Mouse (Mus musculus) natural killer cell, adult 2 months (primary cell): ENCODE data around the gene Ccdc63.

Experiments
- DNase-seq, 2 experiments: peaks; one replicate each; pipeline ENCODE4 v3.0.0; 2022; ENCODE audit warnings: low spot score in 2 of 2

The Ccdc63 gene

DNA sequence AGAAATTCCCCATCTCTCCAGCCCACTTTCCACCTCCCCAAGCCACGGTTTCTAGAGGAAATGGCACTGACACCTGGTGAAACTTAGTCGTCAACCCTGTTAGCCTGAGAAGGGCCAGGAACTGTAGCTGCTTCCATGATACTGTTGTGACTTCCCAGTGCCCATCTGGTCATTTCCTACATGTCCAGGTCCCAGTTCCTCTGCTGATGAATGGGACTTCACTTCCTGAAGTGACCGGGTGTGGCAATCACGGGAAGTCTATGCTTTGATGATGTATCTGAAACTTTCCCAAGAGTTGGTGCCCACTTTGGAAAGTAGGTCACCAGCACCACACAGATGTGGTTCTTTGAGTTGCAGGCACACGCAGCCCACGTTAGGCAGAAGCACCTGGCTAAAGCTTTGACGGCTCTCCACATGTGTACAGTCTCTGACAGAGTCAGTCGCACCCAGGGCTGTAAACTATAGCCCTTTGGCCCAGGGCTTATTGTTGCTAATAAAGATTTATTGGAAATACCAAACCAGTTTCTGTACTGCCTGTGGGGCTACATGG, 15.3 kb downstream of the Ccdc63 start:
- no peak for DNase-seq

DNA sequence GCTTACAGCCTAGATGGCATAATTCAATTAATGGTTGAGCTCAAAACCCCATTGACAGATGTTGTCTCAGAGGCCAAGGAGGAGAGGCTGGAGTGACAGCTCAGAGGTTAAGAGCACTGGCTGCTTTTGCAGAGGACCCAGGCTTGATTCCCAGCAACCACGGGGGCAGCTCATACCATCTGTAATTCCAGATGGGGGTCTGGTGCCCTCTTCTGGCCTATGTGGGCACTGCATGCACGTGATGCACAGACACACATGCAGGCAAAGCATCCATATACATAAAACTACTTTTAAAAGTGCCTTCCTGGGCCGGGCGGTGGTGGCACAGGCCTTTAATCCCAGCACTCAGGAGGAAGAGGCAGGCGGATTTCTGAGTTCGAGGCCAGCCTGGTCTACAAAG, 24.4 kb downstream of the Ccdc63 start:
- peak in 1 of 2 experiments; percentile 39 for DNase-seq

DNA sequence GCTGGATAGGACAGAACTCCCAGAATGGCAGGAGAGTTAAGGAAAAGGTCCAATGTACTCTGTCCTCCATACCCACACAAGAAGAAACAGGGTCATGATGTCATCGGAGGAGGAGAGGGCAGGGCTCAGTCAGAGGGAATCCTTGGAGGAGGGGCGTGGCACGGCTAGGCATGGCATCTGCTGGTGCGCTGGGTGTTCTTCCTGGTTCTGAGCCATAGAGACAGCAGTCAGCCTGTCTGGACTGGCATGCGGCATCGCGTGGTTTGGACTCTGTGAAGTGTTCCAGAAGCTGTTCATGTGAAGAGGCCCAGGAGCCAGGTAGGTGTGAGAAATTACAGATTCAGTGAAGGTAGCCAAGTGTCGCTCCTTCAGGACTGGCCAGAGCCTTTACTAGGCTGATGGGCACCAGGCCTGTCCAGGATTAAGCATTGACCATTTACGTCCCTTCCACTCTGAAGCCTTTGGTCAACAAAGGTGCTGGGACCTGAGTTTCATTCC, 25.3 kb downstream of the Ccdc63 start:
- no peak for DNase-seq

DNA sequence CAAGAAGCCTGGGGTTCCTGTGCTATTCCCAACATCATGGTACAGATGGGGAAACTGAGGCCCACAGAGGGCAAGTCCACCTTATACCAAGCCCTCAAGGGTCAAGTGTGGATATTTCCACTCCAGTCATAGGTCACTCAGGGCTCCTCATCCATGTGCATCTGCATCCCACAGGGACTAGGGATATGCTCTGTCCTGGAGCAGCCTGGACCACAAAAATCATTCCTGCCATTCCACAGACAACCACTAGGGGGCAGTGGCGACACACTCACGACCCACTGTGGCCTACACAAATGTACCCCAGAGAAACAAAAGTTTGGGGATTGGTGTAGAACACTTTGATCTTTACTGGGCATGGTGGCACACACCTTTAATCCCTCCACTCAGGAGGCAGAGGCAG, 26.4 kb downstream of the Ccdc63 start:
- DNase-seq = peak; percentile 53 to 71

DNA sequence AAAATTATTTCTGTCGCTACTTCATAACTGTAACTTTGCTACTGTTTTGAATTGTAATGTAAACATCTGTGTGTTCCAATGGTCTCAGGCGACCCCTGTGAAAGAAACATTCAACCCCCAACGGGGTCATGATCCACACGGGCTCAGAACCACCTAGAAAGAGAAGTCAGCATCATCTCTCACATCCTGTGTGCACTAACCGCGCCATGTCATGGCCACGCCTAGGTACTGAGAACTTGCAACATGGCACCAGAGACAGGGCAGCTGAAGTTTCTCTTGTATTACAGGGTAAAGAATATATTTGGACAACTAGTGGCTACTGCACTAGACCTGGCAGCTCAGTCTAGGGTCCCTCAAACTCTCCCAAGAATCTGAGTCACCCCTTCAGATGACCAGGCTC, 27.2 kb downstream of the Ccdc63 start:
- DNase-seq = no peak

DNA sequence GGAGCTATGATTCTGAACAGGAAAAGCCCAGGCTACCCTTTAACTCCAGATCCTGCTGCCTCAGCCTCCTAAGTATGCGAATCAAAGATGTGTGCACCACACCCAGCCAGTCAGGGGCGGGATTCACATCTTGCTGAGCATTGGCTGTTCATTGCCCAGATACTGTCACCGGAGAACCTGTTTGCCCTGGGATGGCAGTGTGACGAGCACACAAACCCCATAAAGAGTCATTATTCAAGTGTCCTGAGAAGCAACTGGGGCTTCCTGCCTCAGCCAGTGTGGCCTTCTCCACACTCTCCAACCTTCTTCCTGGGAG, 28.7 kb downstream of the Ccdc63 start:
- no peak for DNase-seq

DNA sequence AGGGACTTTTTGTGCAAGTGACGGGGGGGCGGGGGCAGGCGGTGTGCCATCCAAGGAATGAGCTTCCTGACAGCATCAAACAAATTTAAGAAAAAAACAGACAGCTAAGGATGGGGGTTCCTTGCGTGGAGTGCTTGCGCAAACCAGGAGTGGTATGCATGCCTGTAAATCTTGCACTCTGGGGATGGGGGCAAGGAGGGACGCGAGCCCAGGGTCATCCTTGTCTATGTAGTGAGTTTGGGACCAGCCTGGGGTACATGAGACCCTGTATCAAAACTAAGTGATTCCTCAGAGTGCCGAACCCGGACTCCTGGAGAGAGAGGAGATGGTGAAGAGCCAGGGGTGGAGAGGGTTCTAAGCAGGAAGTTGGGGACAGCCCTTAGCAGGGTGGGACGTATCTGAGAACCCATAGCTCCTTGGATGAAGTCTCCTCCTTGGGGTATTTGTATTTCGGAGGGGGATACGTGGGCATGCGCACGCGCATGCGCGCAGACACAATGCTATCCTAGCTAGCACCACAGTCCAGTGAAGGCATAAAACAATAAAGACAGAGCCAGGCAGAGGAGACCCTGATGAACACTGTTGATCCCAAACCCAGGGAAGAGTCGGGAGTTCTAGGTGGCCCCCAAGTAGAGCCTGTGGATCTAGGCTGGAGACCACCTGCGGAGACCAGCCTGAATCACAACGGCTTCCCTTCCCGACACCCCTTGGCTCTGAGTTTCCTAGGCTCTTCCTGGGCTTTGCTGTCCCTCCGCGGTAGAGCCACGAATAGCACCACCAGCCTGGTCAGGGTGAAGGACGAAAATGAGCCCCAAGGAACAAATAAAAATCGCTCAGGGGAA, 29.3 kb downstream of the Ccdc63 start:
- no peak for DNase-seq

DNA sequence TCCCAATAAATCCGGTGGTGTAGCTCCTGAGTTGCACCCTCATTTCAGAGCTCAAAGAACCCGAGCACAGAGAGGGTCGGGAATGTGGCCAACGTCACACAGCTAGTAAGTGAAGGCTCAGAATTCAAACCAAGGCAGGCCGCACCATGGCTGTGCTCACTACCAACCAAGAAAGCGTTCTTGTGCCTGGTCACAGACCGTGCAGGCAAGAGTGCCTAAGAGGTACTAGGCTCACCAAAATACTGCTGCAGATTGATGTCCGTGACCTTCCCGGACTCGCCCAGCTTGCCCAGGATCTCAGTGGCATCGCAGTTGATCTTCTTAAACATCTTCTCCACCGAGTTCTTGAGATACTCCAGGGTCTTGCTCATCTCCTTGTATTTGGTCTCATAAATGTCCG, 30.0 kb downstream of the Ccdc63 start:
- no peak for DNase-seq

DNA sequence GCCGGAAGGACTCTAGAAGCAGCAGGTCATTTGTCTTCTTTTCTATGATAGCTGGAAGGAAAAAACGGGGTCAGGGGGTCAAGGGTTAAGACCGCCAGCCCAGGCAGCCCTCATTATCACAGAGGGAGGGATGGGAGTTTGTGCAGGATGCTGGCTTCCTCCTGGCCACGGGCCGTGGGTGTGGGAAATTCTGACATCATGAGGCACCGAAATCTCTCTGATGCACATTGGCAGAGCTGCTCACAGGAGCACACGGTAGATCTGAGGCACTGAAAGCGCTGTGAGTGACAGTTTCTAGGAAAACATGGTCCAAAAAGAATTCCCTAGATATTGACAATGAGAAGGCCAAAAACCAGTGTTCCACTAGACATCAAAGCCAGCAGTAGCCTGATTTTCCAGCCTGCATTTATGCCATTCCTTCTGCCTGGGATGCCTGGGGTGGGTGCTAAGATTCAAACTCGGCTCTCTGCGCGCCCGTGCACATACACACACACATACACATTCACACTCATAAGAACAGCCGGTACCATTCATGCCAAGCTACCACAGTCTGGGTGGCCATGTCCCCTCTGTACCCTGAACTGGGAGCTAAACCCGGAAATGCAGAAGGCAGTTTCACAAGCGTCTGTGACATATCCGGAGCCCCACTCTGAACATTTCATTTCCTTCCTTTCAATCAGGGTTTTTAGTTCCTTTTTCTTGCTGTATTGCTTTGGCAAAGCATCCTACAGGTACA, 31.1 kb downstream of the Ccdc63 start:
- no peak for DNase-seq

DNA sequence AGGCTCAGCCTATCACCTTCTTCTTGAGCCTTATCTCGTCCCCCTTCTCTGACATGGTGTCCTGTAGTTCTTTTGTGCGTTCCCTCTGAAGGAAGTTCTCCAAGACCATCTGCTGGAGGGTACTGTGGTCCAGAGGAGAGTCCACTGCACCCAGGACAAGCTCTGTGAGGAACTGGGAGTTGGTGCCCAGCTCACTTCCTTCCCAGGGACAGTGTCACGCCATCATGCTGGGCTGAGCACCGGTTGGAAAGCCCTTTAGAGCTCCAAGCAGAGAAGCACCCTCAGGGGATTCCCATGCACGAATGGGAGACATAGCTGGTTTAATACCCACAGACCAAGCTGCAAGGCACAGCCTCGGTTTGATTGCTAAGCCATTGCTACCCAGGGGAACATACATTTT, 32.5 kb downstream of the Ccdc63 start:
- no peak for DNase-seq

DNA sequence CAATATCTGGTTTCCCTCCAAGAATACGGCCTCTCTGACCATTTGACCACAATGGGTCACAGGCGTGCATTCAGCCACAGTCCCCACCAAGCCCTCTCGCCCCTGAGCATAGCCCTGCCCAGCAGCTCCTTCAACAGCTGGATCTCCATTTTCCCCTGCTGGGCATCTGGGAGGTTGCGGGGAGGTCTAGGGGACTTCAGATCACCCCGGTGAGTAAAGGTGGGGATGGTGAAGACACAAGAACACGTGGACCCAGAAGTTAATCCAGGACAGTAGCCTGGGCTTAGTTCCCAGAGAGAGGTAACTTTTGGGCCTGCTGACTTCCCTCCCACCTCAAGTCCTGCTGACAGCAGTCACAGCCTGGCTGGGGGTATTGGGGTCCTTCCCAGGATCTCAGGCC, 34.4 kb downstream of the Ccdc63 start:
- DNase-seq = no peak

DNA sequence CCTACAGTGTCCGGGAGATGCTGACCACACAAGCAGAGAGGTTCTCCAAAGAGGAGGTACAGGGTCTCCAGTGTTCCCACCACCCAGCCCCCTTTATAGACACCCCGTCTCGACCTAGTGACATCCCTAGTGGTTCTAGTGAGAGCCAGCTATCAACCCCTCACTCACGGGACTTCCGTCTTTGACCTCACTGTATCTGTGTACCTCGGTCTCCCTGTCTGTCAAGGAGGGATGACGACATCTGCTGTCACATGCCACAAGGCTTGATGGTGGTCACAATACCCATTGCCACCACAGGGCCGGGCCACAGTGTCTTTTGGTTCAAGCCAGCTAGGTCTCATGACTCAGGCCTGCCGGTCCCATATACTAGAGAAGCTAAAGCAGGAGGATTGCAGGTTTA, 35.6 kb downstream of the Ccdc63 start:
- DNase-seq = no peak

DNA sequence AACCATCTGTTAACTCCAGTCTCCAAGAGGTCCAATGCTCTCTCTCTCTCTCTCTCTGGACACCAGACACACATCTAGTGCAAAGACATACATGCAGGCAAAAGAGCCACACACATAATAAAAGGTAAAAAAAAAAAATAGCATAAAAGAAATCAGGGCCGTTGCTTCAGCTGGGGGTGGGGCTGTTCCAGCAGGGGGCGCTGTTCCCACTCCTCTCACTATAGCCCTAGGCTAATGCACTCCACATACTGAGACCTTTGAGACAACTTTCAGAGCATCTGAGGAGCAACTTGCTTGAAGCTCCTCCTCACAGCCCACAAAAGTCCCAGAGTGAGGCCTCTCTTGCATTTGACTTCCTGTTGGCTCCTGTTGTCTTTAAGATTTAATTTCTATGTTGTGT, 36.4 kb downstream of the Ccdc63 start:
- DNase-seq = peak; percentile 20 to 57

DNA sequence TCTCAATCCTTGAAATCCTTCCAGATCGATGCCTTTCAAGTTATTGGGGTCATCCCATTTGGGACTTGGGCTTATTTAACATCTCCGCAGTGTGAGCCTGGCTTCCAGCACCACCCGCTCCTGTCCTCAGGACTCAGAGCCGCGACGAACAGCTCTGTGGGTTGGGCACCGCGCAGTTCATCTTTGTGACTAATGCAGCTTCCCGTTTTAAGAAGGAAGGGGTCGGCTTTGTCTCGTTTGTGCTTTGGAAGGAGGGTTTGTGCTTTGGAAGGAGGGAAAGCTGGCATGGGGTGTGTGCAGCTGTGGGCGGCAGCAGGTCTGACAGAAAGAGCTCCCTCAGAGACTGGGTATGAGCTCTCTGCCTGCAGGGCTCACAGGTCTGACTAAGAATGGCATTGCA, 37.5 kb downstream of the Ccdc63 start:
- no peak for DNase-seq

DNA sequence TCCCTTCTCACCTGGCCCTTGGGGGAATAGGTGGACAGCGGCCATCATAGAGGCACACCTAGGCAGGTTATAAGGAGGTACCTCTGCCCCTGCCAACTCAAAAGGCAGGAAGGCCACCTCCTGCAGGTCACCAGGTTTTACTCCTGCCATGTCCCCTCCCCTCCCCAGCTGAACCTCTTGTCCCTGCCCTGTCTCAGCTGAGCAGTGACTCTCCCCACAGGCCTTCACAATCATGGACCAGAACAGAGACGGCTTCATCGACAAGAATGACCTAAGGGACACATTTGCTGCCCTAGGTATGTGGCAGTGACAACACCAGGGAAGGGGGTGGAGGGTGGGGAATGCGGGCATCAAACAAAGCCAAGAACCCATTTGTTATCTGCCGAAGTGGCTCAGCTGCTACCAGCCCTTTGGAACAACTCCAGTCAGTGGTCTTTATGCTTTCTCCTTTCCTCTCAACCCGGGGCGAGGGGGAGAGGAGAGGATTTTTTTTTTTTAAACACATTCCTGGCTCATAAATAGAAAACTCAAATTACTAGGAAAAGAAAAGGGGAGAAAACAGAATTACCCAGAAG, 38.1 kb downstream of the Ccdc63 start:
- DNase-seq = no peak

DNA sequence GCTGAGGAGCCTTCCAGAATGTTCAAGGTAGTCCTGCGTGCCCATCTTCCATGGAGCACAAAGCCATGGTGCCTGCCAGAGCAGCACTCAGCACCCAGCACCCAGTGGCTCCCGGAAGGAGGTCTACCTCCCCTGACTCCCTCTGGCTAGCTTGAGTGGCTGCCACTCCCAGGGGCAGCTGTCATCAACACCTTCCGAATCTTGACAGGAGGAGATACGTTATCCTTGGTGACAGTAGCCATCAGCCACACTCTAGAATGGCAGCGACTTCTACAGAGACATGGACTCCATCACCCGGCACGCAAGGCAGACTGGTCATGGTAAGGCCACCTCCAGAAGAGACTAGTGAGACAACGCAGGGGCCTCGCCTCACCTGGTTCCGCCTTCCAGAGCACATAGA, 46.2 kb downstream of the Ccdc63 start:
- DNase-seq = no peak

DNA sequence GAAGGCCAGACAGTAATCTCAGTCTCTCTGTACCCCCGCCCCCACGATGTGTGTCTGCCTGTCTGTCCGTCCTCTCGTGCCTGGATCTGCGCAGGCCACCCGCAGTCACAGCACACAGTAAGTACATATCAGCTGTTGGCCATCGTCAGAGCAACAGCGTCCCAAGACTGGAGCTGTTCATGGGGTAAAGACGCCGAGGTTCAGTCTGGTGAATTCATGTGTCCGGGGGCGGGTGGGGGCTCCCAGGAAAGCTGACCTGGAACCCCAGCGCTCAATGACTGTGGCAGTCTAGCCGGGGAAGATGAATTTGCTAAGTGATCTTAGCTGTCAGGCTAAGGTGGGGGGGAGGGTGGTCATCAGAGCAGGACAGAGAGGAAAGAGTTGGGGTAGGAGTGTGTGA, 46.9 kb downstream of the Ccdc63 start:
- no peak for DNase-seq

DNA sequence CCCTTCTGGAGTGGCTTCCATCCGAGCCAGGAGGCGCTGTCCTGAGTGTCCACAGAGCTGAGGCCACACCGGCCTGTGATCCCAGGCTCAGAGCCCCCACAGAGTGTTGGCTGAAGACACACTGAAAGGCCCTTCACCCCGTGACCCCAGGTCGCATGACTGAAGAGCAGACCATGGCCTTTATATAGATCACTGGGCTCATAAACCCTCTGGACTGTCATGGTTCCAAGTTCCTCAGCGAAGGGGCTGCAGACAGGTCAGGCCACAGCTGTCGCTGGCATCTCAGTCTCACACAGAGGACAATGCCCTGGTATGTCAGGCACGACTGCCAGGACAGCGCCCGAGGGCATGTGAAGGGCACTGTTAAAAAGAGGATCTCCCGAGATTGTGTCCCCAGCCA, 47.8 kb downstream of the Ccdc63 start:
- no peak for DNase-seq

DNA sequence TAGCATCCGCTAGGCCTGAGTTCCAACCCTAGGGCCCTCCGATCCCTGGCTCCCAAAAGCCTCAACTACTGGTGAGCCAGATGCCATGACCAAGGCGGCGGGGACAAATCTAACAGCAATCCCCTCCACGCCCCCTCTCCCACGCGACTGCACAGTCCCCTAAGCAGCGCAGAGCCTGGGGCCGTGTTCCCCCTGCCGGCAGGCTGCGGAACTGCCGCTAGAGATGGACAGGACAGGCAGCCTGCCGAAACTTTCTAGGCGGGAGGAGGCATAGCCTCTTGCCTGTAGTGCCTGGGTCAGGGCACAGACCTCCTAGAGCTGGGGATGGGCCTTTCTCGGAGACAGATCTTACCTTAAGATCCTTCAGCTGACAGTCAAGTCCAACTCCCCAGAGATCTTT, 49.6 kb downstream of the Ccdc63 start:
- DNase-seq = peak in 1 of 2 experiments; percentile 46

DNA sequence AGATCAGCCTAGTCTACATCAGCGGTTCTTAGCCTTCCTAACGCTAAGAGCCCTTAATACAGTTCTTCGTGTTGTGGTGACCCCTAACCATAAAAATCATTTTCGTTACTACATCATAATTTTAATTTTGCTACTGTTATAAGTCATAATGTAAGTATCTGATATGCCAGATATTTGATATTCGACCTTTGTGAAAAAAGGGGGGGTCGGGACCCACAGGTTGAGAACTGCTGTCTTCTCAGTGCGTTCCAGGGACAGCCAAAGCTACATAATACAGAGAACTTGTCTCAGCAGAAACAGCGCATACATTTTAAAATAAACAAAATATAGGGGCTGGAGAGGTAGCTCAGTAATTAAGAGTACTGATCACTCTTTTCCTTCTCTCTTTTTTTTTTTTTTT, 51.0 kb downstream of the Ccdc63 start:
- no peak for DNase-seq

DNA sequence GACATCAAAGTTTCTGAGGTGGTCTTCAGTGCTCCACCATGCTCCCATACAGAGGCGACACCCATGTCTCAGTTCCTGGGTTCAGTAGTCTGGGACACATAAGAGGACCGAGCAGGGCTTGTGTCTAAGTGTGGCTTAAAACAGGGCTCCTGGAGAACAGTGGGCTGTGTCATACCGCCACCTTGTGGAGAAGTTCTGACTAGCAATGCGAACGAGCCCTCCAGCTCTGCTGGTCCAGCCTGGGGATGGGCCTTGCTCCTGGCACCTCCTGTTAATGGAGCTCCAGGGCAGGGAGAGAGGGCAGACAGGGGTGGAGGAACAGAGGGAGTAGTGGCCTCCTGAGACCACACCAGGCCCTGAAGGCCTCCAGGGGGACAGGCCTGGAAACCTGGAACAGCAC, 51.7 kb downstream of the Ccdc63 start:
- peak; percentile 63 to 78 for DNase-seq

DNA sequence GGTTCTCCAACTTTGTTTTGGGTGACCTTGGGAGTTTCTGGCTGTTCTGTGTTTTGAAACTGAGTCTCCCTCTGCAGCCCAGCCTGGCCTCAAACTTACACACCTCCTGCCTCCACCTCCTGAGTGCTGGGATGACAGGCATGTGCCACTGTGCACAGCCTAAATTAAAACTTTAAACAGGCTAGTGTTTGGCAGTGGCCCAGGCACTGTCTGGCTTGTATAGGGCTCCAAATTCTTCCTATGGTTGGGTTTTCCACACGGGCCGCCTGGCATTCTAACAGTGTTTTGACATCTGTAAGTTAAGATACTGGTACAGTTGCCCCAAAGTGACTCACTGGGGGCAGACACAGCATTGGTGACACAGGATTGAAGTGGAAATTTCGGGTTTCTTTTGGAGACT, 54.5 kb downstream of the Ccdc63 start:
- DNase-seq = no peak

DNA sequence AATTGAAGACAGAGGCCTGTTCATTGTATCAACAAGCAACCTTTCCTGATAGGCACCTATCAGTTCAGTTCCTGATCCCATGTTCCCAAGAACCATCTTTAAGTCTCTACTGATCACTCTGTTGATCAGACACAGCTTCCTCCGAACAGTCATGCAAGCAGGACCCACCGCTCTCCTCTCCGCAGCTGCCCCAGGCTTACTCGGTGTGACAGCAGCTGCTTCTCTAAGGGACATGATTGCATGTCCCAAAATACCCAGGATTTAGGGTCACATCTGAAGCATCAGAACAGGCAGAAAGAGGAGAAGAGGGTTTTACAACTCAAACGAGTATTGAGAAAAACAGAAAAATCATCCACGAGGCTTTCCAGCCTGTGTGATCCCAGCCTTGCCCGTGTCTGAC, 55.3 kb downstream of the Ccdc63 start:
- no peak for DNase-seq
